Mouse (Mus musculus): Measurements from ENCODE around the gene Brsk1. TPM values are rescaled to one million over a fixed set of nuclear protein-coding genes. Genes with fewer than 3 reads are reported as not detected.

Brsk1 gene
- polyA plus RNA-seq, 1 experiment: 53.3 TPM

GRCm38 (mm10) chr7:4652726-4653125, 37.7 kb upstream of the Brsk1 start:
- Histone ChIP-seq H3K36me3 (ENCODE audit: control insufficient read depth, insufficient read depth, low read length) (no peaks in the 10 kb centered on the region), H3K4me3 (ENCODE audit: control insufficient read depth, low read depth, low read length) (no peak overlapping the region), H3K27me3 (ENCODE audit: control insufficient read depth, insufficient read depth, low read length) (no peaks in the 10 kb centered on the region)

DNA sequence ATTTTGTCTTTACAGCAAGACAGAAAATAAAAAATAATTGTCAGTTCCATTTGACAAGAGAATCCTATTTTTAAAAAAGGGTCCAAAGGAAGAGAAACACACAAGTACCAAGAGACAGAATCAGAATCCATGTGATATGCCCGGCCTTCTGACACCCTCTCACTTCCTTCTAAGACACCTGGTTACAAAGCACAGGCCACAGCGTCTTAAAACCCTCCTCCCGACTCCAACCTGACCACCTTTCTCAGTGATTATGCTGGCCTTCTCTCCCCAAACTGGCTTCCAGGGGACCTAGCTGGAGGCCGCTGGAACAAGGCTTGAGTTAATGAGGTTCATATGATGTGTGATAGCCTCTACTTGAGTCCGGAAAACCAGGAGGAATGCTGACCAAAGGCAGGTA, 37.1 kb upstream of the Brsk1 start:
- H3K27me3 ChIP-seq (ENCODE audit: control insufficient read depth, insufficient read depth, low read length): no peaks in the 10 kb centered on the region
- H3K36me3 ChIP-seq (ENCODE audit: control insufficient read depth, insufficient read depth, low read length): no peaks in the 10 kb centered on the region
- TF ChIP-seq CTCF (IDR thresholded peaks at IDR 0.05; ENCODE audit: control insufficient read depth, insufficient read depth, insufficient replicate concordance, low read depth, low read length) (no peak), POLR2A (IDR thresholded peaks at IDR 0.05; ENCODE audit: control insufficient read depth, low read depth, low read length) (no peak)
- H3K4me3 ChIP-seq (ENCODE audit: control insufficient read depth, low read depth, low read length): no peak overlapping the region
- no peak overlapping the region for H3K27ac ChIP-seq (ENCODE audit: control insufficient read depth, insufficient read depth, low read depth, low read length)
- peaks cover 8% of the 10 kb centered on the region; the same call in 1 of the 2 replicates for H3K4me1 ChIP-seq (ENCODE audit: control insufficient read depth, insufficient read depth, low read length)

More at GRCm38 (mm10) chr7:4652726-4653125, 37.7 kb upstream of the Brsk1 start:
- Histone ChIP-seq H3K4me1 (ENCODE audit: control insufficient read depth, insufficient read depth, low read length) (peaks cover 5% of the 10 kb centered on the region; the same call in 1 of the 2 replicates), H3K27ac (ENCODE audit: control insufficient read depth, insufficient read depth, low read depth, low read length) (no peak overlapping the region)
- no peak for TF ChIP-seq POLR2A (IDR thresholded peaks at IDR 0.05; ENCODE audit: control insufficient read depth, low read depth, low read length)
- TF ChIP-seq CTCF (IDR thresholded peaks at IDR 0.05; ENCODE audit: control insufficient read depth, insufficient read depth, insufficient replicate concordance, low read depth, low read length): no peak

DNA sequence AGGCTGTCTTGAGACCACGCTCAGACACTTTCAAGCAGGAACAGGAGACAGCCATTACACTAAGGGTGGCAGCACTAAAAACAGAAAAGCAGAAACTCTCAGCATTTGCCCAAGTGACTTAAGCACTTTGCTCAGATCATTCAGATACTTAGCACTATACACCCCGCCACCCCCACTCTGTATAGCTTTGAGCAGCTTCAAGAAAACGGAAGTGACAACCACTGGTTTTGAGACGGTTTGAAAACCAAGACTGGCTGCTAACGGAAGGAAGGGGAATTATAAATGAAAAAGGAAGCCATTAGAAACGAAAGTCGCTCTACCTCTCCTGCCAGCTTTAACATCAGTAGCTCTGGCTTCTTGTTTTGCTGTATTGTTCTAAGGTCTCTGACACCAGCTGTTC, 36.6 kb upstream of the Brsk1 start:
- no peak overlapping the region for H3K27ac ChIP-seq (ENCODE audit: control insufficient read depth, insufficient read depth, low read depth, low read length)
- H3K4me1 ChIP-seq (ENCODE audit: control insufficient read depth, insufficient read depth, low read length): peaks cover 8% of the 10 kb centered on the region; the same call in 1 of the 2 replicates
- H3K36me3 ChIP-seq (ENCODE audit: control insufficient read depth, insufficient read depth, low read length): no peaks in the 10 kb centered on the region
- H3K27me3 ChIP-seq (ENCODE audit: control insufficient read depth, insufficient read depth, low read length): no peaks in the 10 kb centered on the region
- no peak overlapping the region for H3K4me3 ChIP-seq (ENCODE audit: control insufficient read depth, low read depth, low read length)
- TF ChIP-seq CTCF (IDR thresholded peaks at IDR 0.05; ENCODE audit: control insufficient read depth, insufficient read depth, insufficient replicate concordance, low read depth, low read length): no peak

DNA sequence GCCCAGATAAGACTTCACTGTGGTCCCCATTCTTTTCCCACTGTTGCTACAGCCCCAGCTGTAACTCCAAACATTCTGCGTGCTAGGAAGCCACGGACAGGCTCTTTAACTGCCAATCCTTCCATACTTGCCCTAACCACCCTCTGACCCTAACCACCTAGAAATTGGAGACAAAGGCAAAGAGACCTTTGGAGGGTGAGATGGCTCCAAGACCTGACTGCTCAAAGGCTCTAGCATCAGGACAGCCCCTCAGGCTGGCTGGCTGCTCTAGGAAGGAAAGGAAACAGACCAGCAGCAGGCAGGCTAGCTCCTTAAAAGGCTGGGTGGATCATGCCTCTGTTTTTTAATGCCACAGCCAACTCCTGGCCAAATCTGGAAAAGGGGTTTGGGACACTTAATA, 36.2 kb upstream of the Brsk1 start:
- Histone ChIP-seq H3K4me3 (ENCODE audit: control insufficient read depth, low read depth, low read length) (no peak overlapping the region), H3K4me1 (ENCODE audit: control insufficient read depth, insufficient read depth, low read length) (peaks cover 8% of the 10 kb centered on the region; the same call in 1 of the 2 replicates), H3K36me3 (ENCODE audit: control insufficient read depth, insufficient read depth, low read length) (no peaks in the 10 kb centered on the region), H3K27me3 (ENCODE audit: control insufficient read depth, insufficient read depth, low read length) (no peaks in the 10 kb centered on the region), H3K27ac (ENCODE audit: control insufficient read depth, insufficient read depth, low read depth, low read length) (no peak overlapping the region)
- no peak for TF ChIP-seq POLR2A (IDR thresholded peaks at IDR 0.05; ENCODE audit: control insufficient read depth, low read depth, low read length)
- TF ChIP-seq CTCF (IDR thresholded peaks at IDR 0.05; ENCODE audit: control insufficient read depth, insufficient read depth, insufficient replicate concordance, low read depth, low read length): no peak

DNA sequence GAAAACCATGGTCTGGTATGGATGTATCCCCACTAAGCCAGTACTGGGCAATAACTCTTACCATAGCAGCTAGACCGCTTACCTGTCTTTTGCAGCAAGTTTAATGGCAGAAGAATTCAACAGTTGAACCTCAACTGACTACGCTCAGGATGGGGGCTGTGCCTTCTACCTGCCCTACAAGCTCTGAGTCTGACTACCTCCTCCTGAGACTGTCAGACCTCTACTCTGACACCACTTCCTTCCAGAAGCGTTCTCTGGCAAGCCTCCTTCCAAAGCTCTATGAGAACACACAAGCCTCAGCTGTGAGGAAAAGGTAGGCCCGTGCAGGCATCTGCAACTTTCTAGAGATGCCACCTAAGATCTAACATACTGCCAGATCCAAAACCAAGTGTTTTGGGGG, 35.0 kb upstream of the Brsk1 start:
- TF ChIP-seq CTCF (IDR thresholded peaks at IDR 0.05; ENCODE audit: control insufficient read depth, insufficient read depth, insufficient replicate concordance, low read depth, low read length): no peak
- no peak for TF ChIP-seq POLR2A (IDR thresholded peaks at IDR 0.05; ENCODE audit: control insufficient read depth, low read depth, low read length)
- Histone ChIP-seq H3K4me1 (ENCODE audit: control insufficient read depth, insufficient read depth, low read length) (peaks cover 9% of the 10 kb centered on the region; the same call in 1 of the 2 replicates), H3K36me3 (ENCODE audit: control insufficient read depth, insufficient read depth, low read length) (no peaks in the 10 kb centered on the region), H3K4me3 (ENCODE audit: control insufficient read depth, low read depth, low read length) (no peak overlapping the region), H3K27me3 (ENCODE audit: control insufficient read depth, insufficient read depth, low read length) (no peaks in the 10 kb centered on the region), H3K27ac (ENCODE audit: control insufficient read depth, insufficient read depth, low read depth, low read length) (no peak overlapping the region)

- TF ChIP-seq CTCF (IDR thresholded peaks at IDR 0.05; ENCODE audit: control insufficient read depth, insufficient read depth, insufficient replicate concordance, low read depth, low read length): no peak
- Histone ChIP-seq H3K36me3 (ENCODE audit: control insufficient read depth, insufficient read depth, low read length) (no peaks in the 10 kb centered on the region), H3K4me1 (ENCODE audit: control insufficient read depth, insufficient read depth, low read length) (peaks cover 9% of the 10 kb centered on the region; the same call in 1 of the 2 replicates), H3K27me3 (ENCODE audit: control insufficient read depth, insufficient read depth, low read length) (no peaks in the 10 kb centered on the region), H3K4me3 (ENCODE audit: control insufficient read depth, low read depth, low read length) (no peak overlapping the region), H3K27ac (ENCODE audit: control insufficient read depth, insufficient read depth, low read depth, low read length) (no peak overlapping the region)
Measured at GRCm38 (mm10) chr7:4655916-4656315, 34.5 kb upstream of the Brsk1 start.

DNA sequence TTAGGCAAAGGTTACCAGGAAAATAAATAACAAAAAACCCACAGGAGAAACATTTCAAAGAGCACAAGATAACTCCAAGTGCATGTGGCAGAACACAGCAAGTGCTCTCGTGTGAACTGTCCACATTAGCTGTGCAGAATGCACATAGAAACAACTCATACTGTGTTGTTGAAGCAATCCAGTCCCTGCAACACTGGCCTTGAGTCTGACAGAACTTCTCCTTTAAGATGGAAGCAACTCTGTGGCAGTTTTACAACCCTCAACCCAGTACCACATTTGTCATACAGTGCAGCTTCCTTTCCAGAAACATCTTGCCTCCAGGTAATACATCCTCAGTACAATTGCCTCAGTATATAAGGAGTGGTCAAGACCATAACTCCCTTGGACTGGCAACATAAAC, 33.6 kb upstream of the Brsk1 start:
- TF ChIP-seq POLR2A (IDR thresholded peaks at IDR 0.05; ENCODE audit: control insufficient read depth, low read depth, low read length) (no peak), CTCF (IDR thresholded peaks at IDR 0.05; ENCODE audit: control insufficient read depth, insufficient read depth, insufficient replicate concordance, low read depth, low read length) (no peak)
- H3K4me3 ChIP-seq (ENCODE audit: control insufficient read depth, low read depth, low read length): peak overlapping the region; percentile 45; the same call in 1 of the 2 replicates
- H3K27me3 ChIP-seq (ENCODE audit: control insufficient read depth, insufficient read depth, low read length): no peaks in the 10 kb centered on the region
- peaks cover 9% of the 10 kb centered on the region; the same call in 1 of the 2 replicates for H3K4me1 ChIP-seq (ENCODE audit: control insufficient read depth, insufficient read depth, low read length)
- H3K36me3 ChIP-seq (ENCODE audit: control insufficient read depth, insufficient read depth, low read length): no peaks in the 10 kb centered on the region
- H3K27ac ChIP-seq (ENCODE audit: control insufficient read depth, insufficient read depth, low read depth, low read length): no peak overlapping the region
